Mouse (Mus musculus) midbrain, embryonic 13.5 days (tissue): ENCODE data around the gene Prkcz. TPM values are rescaled to one million over a fixed set of nuclear protein-coding genes. Genes with fewer than 3 reads are reported as not detected.
A peak's percentile ranks its signal among the peaks of the same experiment; 100 is the strongest.
"Not testable (repeated sequence)": the region's sequence is repeated elsewhere in the genome, so short reads cannot be mapped to it uniquely, and the experiment has no call there.

ENCODE experiments used
- ATAC-seq: fragments of 200-750 bp; cut with Nextera tagmentation; 2 replicates; pipeline ENCODE4 v1.8.0; 2017; ENCODE audit warnings: mild to moderate bottlenecking, moderate TSS enrichment, moderate library complexity
- H3K27ac ChIP-seq: fragments of 300-500 bp; sonication (generic); 2 replicates; pipeline ENCODE4 v1.5.1; 2015; ENCODE audit warnings: inconsistent platforms, mild to moderate bottlenecking, moderate library complexity
- H3K27me3 ChIP-seq: fragments of 300-500 bp; sonication (generic); 2 replicates; pipeline ENCODE4 v1.6.1; 2015; ENCODE audit warnings: mild to moderate bottlenecking, inconsistent platforms
- H3K36me3 ChIP-seq: fragments of 300-500 bp; sonication (generic); 2 replicates; pipeline ENCODE4 v1.6.1; 2015; ENCODE audit warnings: mild to moderate bottlenecking, inconsistent platforms
- H3K4me1 ChIP-seq: fragments of 300-500 bp; sonication (generic); replicated peaks from 2 replicates; pipeline ENCODE4 v1.6.1; 2015; ENCODE audit warnings: inconsistent platforms
- H3K4me2 ChIP-seq: fragments of 300-500 bp; sonication (generic); replicated peaks from 2 replicates; pipeline ENCODE4 v1.6.1; 2015; ENCODE audit warnings: moderate library complexity, mild to moderate bottlenecking, inconsistent platforms
- H3K4me3 ChIP-seq: fragments of 300-500 bp; sonication (generic); replicated peaks from 2 replicates; pipeline ENCODE4 v1.5.1; 2015; ENCODE audit warnings: mild to moderate bottlenecking, inconsistent platforms
- H3K9ac ChIP-seq: fragments of 300-500 bp; sonication (generic); replicated peaks from 2 replicates; pipeline ENCODE4 v1.6.1; 2015; ENCODE audit warnings: mild to moderate bottlenecking, inconsistent platforms
- H3K9me3 ChIP-seq: fragments of 300-500 bp; sonication (generic); 2 replicates; pipeline ENCODE4 v1.6.1; 2016; ENCODE audit warnings: mild to moderate bottlenecking, inconsistent platforms
- WGBS: fragments of 180-500 bp; shearing (Covaris S2); methylation state at CpG from one replicate; pipeline ENCODE4 v1.1.7; 2015; 5-methylcytosine and 5-hydroxymethylcytosine counted together
- polyA plus RNA-seq: library from polyadenylated mRNA; unstranded; fragments of >200 nt; fragmentation: Nextera tagmentation; extraction: Ambion mirVana; gene quantifications from 2 replicates; pipeline ENCODE4 v1.2.1, GENCODE M21; 2015

The Prkcz gene
- polyA plus RNA-seq, 1 experiment from 2014 or later = 56.7 TPM

DNA sequence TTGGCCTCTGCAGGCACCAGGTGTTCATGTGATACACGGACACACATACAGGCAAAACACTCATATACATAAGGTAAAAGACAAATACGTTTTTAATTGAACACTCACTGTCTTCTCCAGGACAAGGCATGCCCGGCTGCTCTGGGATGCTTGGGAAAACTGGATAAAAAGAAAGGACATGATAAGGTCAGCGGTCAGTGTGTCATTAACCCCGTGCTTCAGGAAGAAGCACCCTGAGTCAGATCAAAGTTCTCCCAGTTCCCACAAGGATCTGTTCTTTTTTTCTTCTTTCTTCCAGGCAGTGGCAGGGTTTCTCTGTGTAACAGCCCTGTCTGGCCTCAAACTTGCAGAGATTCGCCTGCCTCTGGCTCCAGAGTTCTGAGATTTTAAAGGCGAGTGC lies 6.6 kb downstream of the Prkcz start:
- 84% methylated on average over 7 of the region's 7 CpGs for WGBS
- Histone ChIP-seq H3K9ac (no peak overlapping the region), H3K4me2 (no peak overlapping the region), H3K4me1 (no peaks in the 10 kb centered on the region), H3K4me3 (no peak overlapping the region), H3K36me3 (no peaks in the 10 kb centered on the region), H3K27me3 (peaks cover 13% of the 10 kb centered on the region), H3K27ac (no peak overlapping the region), H3K9me3 (no peaks in the 10 kb centered on the region)
- ATAC-seq = no peak

DNA sequence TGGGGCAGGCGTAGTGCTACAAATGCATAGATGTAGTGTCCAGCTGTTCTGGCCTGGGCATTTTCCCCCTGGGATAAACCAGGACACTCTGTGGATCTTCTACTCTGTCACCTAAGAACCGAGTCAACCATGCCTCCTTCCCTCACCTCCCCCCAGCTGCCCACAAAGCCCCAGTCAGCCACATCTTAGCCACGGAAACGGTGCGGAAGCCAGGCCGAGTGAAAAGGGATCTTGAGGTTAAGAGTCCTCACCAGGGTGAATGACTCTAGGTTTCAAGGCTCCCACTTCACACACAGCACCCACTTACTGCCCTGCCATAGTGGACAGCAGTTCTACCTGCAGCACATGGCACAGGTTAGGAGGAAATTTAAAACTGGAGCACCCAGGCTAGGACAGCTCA lies 7.1 kb downstream of the Prkcz start:
- no peak for ATAC-seq
- Histone ChIP-seq H3K36me3 (no peaks in the 10 kb centered on the region), H3K9me3 (no peaks in the 10 kb centered on the region), H3K27ac (no peak overlapping the region), H3K4me2 (no peak overlapping the region), H3K9ac (no peak overlapping the region), H3K4me1 (no peaks in the 10 kb centered on the region), H3K4me3 (no peak overlapping the region), H3K27me3 (peaks cover 8% of the 10 kb centered on the region)
- 89% methylated on average over 6 of the region's 6 CpGs for WGBS

GRCm38 (mm10) chr4:155352581-155352980 lies 8.6 kb downstream of the Prkcz start:
- Histone ChIP-seq H3K36me3 (no peaks in the 10 kb centered on the region), H3K27me3 (no peaks in the 10 kb centered on the region), H3K4me1 (no peaks in the 10 kb centered on the region), H3K27ac (no peak overlapping the region), H3K9me3 (no peaks in the 10 kb centered on the region), H3K4me3 (no peak overlapping the region), H3K9ac (no peak overlapping the region), H3K4me2 (no peak overlapping the region)
- 98% methylated on average over 3 of the region's 3 CpGs for WGBS
- no peak for ATAC-seq

- WGBS = 90% methylated on average over 12 of the region's 12 CpGs
- Histone ChIP-seq H3K4me3 (no peak overlapping the region), H3K4me1 (peaks cover 33% of the 10 kb centered on the region), H3K27me3 (peaks cover 5% of the 10 kb centered on the region; the same call in 1 of the 2 replicates), H3K9ac (peak overlapping the region; percentile 91; the same call in 1 of the 2 replicates), H3K27ac (peak overlapping the region; percentile 96; the same call in 1 of the 2 replicates), H3K36me3 (no peaks in the 10 kb centered on the region), H3K9me3 (no peaks in the 10 kb centered on the region), H3K4me2 (peak overlapping the region; percentile 83)
- no peak for ATAC-seq
Measured at GRCm38 (mm10) chr4:155346350-155346749, 14.8 kb downstream of the Prkcz start.

DNA sequence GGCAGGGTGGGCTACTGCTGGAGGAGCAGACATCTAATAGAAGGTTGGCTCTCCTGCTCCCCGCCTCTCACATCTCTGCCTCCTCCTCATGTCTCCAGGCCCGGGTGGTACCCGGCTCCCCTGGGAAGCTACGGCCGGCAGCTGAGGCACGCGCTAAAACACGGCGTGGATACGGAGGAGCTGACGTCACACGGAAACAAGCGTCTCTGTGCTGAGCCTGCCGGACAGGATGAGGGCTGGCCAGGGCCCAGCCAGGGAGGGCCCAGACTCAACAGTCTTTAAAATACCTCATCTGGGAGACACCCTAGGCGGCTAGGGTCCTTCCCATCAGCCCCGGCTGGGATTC lies 15.6 kb downstream of the Prkcz start:
- Histone ChIP-seq H3K9me3 (no peaks in the 10 kb centered on the region), H3K27me3 (peaks cover 5% of the 10 kb centered on the region; the same call in 1 of the 2 replicates), H3K27ac (peak overlapping the region; percentile 96), H3K36me3 (no peaks in the 10 kb centered on the region), H3K4me3 (peak overlapping the region; percentile 74), H3K9ac (peak overlapping the region; percentile 91), H3K4me1 (peaks cover 33% of the 10 kb centered on the region), H3K4me2 (peak overlapping the region; percentile 83)
- ATAC-seq = peak; percentile 94
- WGBS = 2% methylated on average over 16 of the region's 16 CpGs

DNA sequence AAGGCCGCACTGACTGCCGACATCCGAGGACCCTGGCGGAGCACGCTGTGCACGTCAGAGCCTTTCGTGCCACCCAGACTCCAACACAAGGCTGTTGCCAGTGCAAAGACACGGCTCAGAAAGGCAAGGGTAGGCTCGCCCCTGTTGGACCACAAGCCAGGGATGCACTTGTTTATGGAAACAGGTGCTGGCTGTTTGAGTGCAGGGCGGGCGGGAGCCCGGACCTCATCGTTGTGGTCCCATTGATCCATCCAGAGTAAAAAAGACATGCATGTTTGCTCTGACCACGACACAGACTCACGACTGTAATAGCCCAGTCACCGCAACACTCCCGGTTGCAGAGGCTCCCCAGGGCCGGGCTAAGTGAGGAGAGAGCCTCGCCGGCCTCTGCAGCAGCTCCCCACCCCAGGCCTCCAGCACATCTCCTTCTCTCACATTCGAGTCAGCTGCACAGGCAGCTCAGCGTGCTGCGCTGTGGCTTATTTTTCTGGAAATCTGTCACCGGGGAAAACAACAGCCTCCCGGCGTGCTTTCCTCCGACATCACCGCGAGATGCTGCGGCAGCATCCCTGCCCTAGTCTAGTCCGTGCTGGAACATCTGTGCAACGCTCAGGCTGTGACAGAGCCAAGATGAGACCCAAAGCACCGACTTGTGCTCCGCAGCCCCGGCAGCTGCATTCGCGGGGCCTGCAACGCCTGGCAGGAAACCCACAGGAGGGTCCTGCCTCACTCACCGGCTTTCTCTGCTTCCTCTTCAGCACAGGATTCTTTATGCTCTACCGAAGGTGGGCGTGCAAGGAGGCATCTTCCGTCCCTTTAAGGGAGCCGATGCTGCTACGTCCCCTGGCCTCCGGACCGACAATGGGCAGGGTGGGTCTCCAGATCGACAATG lies 16.2 kb downstream of the Prkcz start:
- peak overlapping the region; percentile 96 for H3K27ac ChIP-seq
- peak overlapping the region; percentile 74 for H3K4me3 ChIP-seq
- no peaks in the 10 kb centered on the region for H3K9me3 ChIP-seq
- peaks cover 5% of the 10 kb centered on the region; the same call in 1 of the 2 replicates for H3K27me3 ChIP-seq
- peaks cover 33% of the 10 kb centered on the region for H3K4me1 ChIP-seq
- H3K4me2 ChIP-seq = peak overlapping the region; percentile 83
- WGBS = 4% methylated on average over 47 of the region's 47 CpGs
- peak; percentile 76 for ATAC-seq
- H3K9ac ChIP-seq = peak overlapping the region; percentile 91
- H3K36me3 ChIP-seq = no peaks in the 10 kb centered on the region

DNA sequence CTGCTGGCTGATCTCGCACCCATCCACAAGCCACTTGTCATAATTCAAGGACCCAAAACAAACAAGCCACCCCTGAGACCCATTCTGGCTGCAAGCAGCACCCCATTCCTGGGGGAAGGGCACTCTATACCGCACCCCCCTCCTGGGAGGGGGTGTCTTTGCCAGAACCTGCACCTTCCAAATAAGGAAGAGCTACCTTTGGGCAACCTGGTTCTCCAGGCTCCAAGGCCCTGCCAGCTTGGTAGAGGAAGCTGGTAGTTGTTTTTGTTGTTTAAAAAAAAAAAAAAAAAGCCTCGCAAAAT lies 16.9 kb downstream of the Prkcz start:
- WGBS = 46% methylated on average over 3 of the region's 3 CpGs
- peak overlapping the region; percentile 91 for H3K9ac ChIP-seq
- peak overlapping the region; percentile 74 for H3K4me3 ChIP-seq
- ATAC-seq = no peak
- H3K27ac ChIP-seq = peak overlapping the region; percentile 96
- H3K4me2 ChIP-seq = peak overlapping the region; percentile 83
- H3K9me3 ChIP-seq = no peaks in the 10 kb centered on the region
- no peaks in the 10 kb centered on the region for H3K36me3 ChIP-seq
- peaks cover 5% of the 10 kb centered on the region; the same call in 1 of the 2 replicates for H3K27me3 ChIP-seq
- peaks cover 33% of the 10 kb centered on the region for H3K4me1 ChIP-seq

- Histone ChIP-seq H3K4me1 (peaks cover 33% of the 10 kb centered on the region), H3K9ac (peak overlapping the region; percentile 91), H3K36me3 (no peaks in the 10 kb centered on the region), H3K9me3 (no peaks in the 10 kb centered on the region), H3K4me3 (peak overlapping the region; percentile 74), H3K4me2 (peak overlapping the region; percentile 83), H3K27me3 (peaks cover 5% of the 10 kb centered on the region; the same call in 1 of the 2 replicates), H3K27ac (peak overlapping the region; percentile 96)
- 76% methylated on average over 14 of the region's 14 CpGs for WGBS
- ATAC-seq = no peak
Measured at GRCm38 (mm10) chr4:155343415-155344298, 17.5 kb downstream of the Prkcz start.

- 92% methylated on average over 12 of the region's 12 CpGs for WGBS
- Histone ChIP-seq H3K9me3 (no peaks in the 10 kb centered on the region), H3K36me3 (no peaks in the 10 kb centered on the region), H3K4me3 (no peak overlapping the region), H3K9ac (no peak overlapping the region), H3K4me2 (no peak overlapping the region), H3K27ac (no peak overlapping the region), H3K27me3 (no peaks in the 10 kb centered on the region), H3K4me1 (peaks cover 2% of the 10 kb centered on the region; the same call in 1 of the 2 replicates)
- ATAC-seq = no peak
Measured at GRCm38 (mm10) chr4:155336284-155337050, 24.7 kb downstream of the Prkcz start.

DNA sequence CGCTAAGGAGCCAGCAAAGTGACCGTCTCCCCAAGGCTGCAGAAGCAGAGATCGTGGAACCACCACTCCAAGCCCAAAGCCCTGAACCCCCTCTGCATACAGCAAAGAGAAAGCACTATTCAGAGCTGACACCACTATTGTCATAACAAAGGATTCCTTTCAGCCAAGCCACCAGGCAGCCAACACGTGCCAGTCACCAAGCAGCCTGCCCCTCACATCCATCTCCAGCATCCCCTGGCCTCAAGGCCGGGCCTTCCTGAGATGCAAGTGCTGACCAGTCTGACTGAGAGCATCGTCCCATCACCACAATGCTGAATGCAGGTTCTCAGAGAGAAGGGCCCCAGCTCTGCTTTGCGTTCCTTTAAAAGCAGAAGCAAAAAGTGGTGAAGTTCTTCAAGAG lies 28.9 kb downstream of the Prkcz start:
- 49% methylated on average over 7 of the region's 7 CpGs for WGBS
- Histone ChIP-seq H3K4me1 (0 out of 2 replicates have a peak, but pooled peaks cover 2% of the 10 kb centered on the region), H3K27me3 (no peaks in the 10 kb centered on the region), H3K4me2 (no peak overlapping the region), H3K9me3 (no peaks in the 10 kb centered on the region), H3K36me3 (no peaks in the 10 kb centered on the region), H3K4me3 (no peak overlapping the region), H3K27ac (no peak overlapping the region), H3K9ac (no peak overlapping the region)
- no peak for ATAC-seq

DNA sequence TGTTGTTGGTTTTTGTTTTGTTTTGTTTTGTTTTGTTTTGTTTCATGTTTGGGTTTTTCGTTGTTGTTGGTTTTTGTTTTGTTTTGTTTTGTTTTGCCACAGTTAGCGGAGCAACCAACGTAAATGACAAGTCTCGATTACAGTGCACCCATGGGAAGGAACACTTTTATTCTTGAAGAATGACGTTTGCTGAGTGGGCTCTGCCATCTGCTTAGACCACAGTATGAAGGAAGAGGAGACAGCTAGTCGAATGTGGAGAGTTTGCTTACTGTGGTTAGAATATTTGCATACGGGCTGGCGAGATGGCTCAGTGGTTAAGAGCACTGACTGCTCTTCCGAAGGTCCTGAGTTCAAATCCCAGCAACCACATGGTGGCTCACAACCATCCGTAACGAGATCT lies 32.8 kb downstream of the Prkcz start:
- peaks cover 13% of the 10 kb centered on the region for H3K4me1 ChIP-seq
- H3K9me3 ChIP-seq, H3K4me3 ChIP-seq, ATAC-seq, H3K27ac ChIP-seq, H3K27me3 ChIP-seq, H3K4me2 ChIP-seq, H3K36me3 ChIP-seq, H3K9ac ChIP-seq: not testable (repeated sequence)
- WGBS = 90% methylated on average over 11 of the region's 11 CpGs
